Mouse (Mus musculus): ENCODE data around the gene Asic2.

The Asic2 gene

GRCm38 (mm10) chr11:81611948-81612797, 356.1 kb downstream of the Asic2 start:
- DNase-seq (ENCODE audit: low read depth, low spot score) = peak; percentile 73

- DNase-seq (ENCODE audit: low read depth, low spot score) = no peak
These were observed 357.8 kb downstream of the Asic2 start for GRCm38 (mm10) chr11:81610506-81610905.

GRCm38 (mm10) chr11:81602971-81603370, 365.3 kb downstream of the Asic2 start:
- no peak for DNase-seq (ENCODE audit: low read depth, low spot score)

- DNase-seq (ENCODE audit: low read depth, low spot score) = no peak
These were observed 366.5 kb downstream of the Asic2 start for GRCm38 (mm10) chr11:81601736-81602135.

- DNase-seq (ENCODE audit: low read depth, low spot score) = no peak
These were observed 370.7 kb downstream of the Asic2 start for GRCm38 (mm10) chr11:81597601-81598000.

GRCm38 (mm10) chr11:81595235-81595634, 373.0 kb downstream of the Asic2 start:
- no peak for DNase-seq (ENCODE audit: low read depth, low spot score)

GRCm38 (mm10) chr11:81592776-81593175, 375.5 kb downstream of the Asic2 start:
- DNase-seq (ENCODE audit: low read depth, low spot score) = no peak

- DNase-seq (ENCODE audit: low read depth, low spot score) = no peak
These were observed 377.3 kb downstream of the Asic2 start for GRCm38 (mm10) chr11:81590911-81591310.

- no peak for DNase-seq (ENCODE audit: low read depth, low spot score)
These were observed 379.6 kb downstream of the Asic2 start for GRCm38 (mm10) chr11:81588630-81589029.

GRCm38 (mm10) chr11:81587942-81588341, 380.3 kb downstream of the Asic2 start:
- no peak for DNase-seq (ENCODE audit: low read depth, low spot score)

GRCm38 (mm10) chr11:81587114-81587513, 381.1 kb downstream of the Asic2 start:
- DNase-seq (ENCODE audit: low read depth, low spot score) = no peak

- no peak for DNase-seq (ENCODE audit: low read depth, low spot score)
These were observed 383.8 kb downstream of the Asic2 start for GRCm38 (mm10) chr11:81584506-81584905.

GRCm38 (mm10) chr11:81583195-81583594, 385.1 kb downstream of the Asic2 start:
- DNase-seq (ENCODE audit: low read depth, low spot score) = no peak

GRCm38 (mm10) chr11:81582161-81582560, 386.1 kb downstream of the Asic2 start:
- no peak for DNase-seq (ENCODE audit: low read depth, low spot score)

- DNase-seq (ENCODE audit: low read depth, low spot score) = peak; percentile 60
These were observed 388.5 kb downstream of the Asic2 start for GRCm38 (mm10) chr11:81579753-81580152.

GRCm38 (mm10) chr11:81570406-81570805, 397.9 kb downstream of the Asic2 start:
- DNase-seq (ENCODE audit: low read depth, low spot score) = no peak

GRCm38 (mm10) chr11:81564857-81565256, 403.4 kb downstream of the Asic2 start:
- DNase-seq (ENCODE audit: low read depth, low spot score) = no peak

- DNase-seq (ENCODE audit: low read depth, low spot score) = no peak
These were observed 407.9 kb downstream of the Asic2 start for GRCm38 (mm10) chr11:81560374-81560773.

- no peak for DNase-seq (ENCODE audit: low read depth, low spot score)
These were observed 425.1 kb downstream of the Asic2 start for GRCm38 (mm10) chr11:81543189-81543588.

- no peak for DNase-seq (ENCODE audit: low read depth, low spot score)
These were observed 433.0 kb downstream of the Asic2 start for GRCm38 (mm10) chr11:81535121-81535717.

GRCm38 (mm10) chr11:81534686-81535085, 433.6 kb downstream of the Asic2 start:
- no peak for DNase-seq (ENCODE audit: low read depth, low spot score)

GRCm38 (mm10) chr11:81531906-81532305, 436.4 kb downstream of the Asic2 start:
- no peak for DNase-seq (ENCODE audit: low read depth, low spot score)

GRCm38 (mm10) chr11:81522927-81523326, 445.3 kb downstream of the Asic2 start:
- DNase-seq (ENCODE audit: low read depth, low spot score) = no peak
